Mouse (Mus musculus) spleen, adult 2 months (tissue): ENCODE data around the gene Lrp4. TPM values are rescaled to one million over a fixed set of nuclear protein-coding genes. Genes with fewer than 3 reads are reported as not detected.
A peak's percentile ranks its signal among the peaks of the same experiment; 100 is the strongest.

ENCODE experiments used
- DNase-seq, 2 experiments: peaks; one replicate each; pipeline versions ENCODE4 v3.0.0 to v3.0.0-alpha.2; 2012 to 2021; ENCODE audit warnings: low spot score in 2 of 2, low read depth in 1 of 2
- H3K27ac ChIP-seq: fragments of 200-500 bp; 2 replicates; pipeline ENCODE4 v1.5.1; 2012; ENCODE audit warnings: low read length, inconsistent platforms; ENCODE audit not compliant: insufficient read depth
- H3K27me3 ChIP-seq: fragments of 200-500 bp; 2 replicates; pipeline ENCODE4 v1.6.1; 2012; ENCODE audit warnings: mild to moderate bottlenecking, moderate library complexity, low read length, inconsistent platforms; ENCODE audit not compliant: control insufficient read depth, insufficient read depth
- H3K36me3 ChIP-seq: fragments of 200-500 bp; 2 replicates; pipeline ENCODE4 v1.6.1; 2012; ENCODE audit warnings: mild to moderate bottlenecking, low read length, inconsistent platforms; ENCODE audit not compliant: control insufficient read depth, insufficient read depth
- H3K4me1 ChIP-seq: fragments of 200-500 bp; 2 replicates; pipeline ENCODE4 v1.6.1; 2011; ENCODE audit warnings: inconsistent platforms; ENCODE audit not compliant: control insufficient read depth, insufficient read depth, insufficient read length
- H3K4me3 ChIP-seq: fragments of 200-500 bp; 2 replicates; pipeline ENCODE4 v1.5.1; 2011; ENCODE audit warnings: mild to moderate bottlenecking, inconsistent platforms; ENCODE audit not compliant: insufficient read depth, insufficient read length; ENCODE audit errors: extremely low read depth
- CTCF ChIP-seq: fragments of 200-500 bp; IDR thresholded peaks from 2 replicates; pipeline ENCODE4 v1.5.1; 2011; ENCODE audit warnings: mild to moderate bottlenecking, inconsistent platforms; ENCODE audit not compliant: insufficient read depth, insufficient read length, insufficient replicate concordance; ENCODE audit errors: extremely low read depth
- POLR2A ChIP-seq: fragments of 200-500 bp; IDR thresholded peaks from 2 replicates; pipeline ENCODE4 v1.6.1; 2011; ENCODE audit warnings: low read depth, low read length, inconsistent platforms
- WGBS: fragments of 180-500 bp; shearing (Covaris S2); methylation state at CpG from one replicate; pipeline ENCODE4 v1.1.7; 2018; 5-methylcytosine and 5-hydroxymethylcytosine counted together
- polyA plus RNA-seq: library from polyadenylated mRNA; depleted of rRNA; stranded (reverse); fragments of >200 nt; gene quantifications from 2 replicates; pipeline ENCODE4 v1.2.3, GENCODE M21; 2012; rRNA removed

The Lrp4 gene
- polyA plus RNA-seq, 1 experiment, result 2.2 TPM

DNA sequence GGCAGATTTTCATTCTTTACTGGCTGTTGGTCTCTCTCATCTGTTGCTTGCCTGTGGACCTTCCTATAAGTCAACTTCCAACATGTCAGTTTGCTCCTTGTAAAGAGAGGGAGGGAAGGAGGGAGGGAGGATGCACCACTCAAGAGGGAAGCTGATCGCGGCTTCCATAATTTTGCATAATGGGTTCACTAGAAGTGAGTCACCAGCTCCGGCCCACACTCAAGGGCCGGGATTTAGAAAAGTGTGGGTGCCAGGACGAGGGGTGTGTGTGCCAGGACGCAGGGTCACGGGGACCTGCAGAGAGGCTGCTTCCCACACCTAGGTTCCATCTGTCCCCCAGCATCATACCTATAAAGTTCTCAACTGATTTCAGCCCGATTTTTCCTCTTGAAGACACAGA is 50.8 kb downstream of the Lrp4 start:
- H3K27me3 ChIP-seq, result no peaks in the 10 kb centered on the region
- no peak for DNase-seq
- no peaks in the 10 kb centered on the region for H3K36me3 ChIP-seq
- 88% methylated on average over 8 of the region's 8 CpGs for WGBS
- no peak overlapping the region for H3K27ac ChIP-seq
- TF ChIP-seq POLR2A, result no peak
- no peak for TF ChIP-seq CTCF
- no peaks in the 10 kb centered on the region for H3K4me1 ChIP-seq
- no peak overlapping the region for H3K4me3 ChIP-seq

DNA sequence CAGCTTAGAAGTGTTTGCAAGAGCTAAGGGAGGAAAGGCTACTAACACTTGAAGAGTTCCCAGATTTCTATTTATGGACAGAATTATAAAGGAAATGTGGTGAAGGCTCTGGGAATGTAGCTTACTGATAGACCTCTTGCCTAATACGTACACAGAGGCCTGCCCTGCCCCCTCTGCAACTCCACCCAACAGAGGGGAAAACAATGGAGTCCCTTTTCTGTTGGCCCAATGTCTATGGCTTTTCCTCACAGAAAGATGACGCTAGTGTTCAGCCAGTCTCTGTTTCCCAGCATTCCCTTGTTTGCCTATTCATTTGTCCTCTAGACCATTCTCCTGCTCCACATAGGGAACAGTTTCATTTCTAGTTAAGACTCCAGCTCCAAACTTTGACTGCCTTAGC is 59.9 kb downstream of the Lrp4 start:
- DNase-seq, result no peak
- TF ChIP-seq CTCF (no peak), POLR2A (no peak)

DNA sequence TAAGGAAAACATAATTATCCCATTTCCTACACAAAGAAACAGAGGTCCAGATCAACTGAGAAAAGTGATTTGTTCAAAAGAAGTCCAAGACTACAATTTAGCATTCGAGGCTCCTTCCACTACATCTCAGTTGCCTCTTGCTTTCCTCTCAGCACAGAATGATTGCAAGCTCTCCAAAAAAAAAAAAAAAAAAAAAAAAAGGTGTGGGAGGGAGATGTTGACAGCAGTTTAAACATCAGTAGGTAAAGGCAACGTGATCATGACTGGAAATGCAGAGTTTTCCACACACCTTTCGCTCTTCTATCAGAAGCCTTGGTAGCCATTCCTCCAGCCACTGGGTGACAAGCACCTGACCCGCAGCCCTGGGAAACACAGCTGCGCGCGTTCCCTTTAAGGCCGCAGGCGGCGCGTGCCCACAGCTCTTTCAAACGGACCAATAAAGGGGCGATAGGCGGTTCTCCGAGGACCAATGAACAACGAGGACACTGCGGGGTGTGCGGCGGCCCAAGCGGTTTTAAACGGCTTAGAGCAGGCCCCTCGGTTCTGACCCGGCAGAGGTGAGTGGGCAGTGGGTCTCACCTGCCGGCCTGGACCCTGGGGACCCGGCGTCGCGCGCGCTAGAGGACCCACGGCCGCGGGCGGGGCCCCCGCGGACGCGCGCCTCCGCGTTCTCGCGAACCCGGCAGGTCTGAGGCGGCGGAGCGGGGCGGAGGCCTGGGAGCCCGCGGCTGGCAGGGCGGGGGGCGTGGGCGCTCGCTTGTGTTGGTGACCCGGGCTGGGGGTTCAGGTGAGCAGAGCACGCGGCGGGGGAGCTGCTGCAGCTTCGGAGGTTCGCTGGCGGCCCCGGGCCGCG is 69.2 kb downstream of the Lrp4 start, which contains the start of gene Ckap5:
TSS of gene Ckap5 (plus strand) at position 469 of the 853 bp plus-strand sequence.
- TF ChIP-seq CTCF (no peak), POLR2A (no peak)
- WGBS, result 1% methylated on average over 64 of the region's 64 CpGs
- Histone ChIP-seq H3K4me1 (no peaks in the 10 kb centered on the region; the same call in none of the 2 replicates), H3K27ac (peak within 1 kb of the TSS; percentile 81), H3K27me3 (no peaks in the 10 kb centered on the region; the same call in 1 of the 2 replicates), H3K4me3 (peak within 1 kb of the TSS; percentile 99), H3K36me3 (no peaks in the 10 kb centered on the region)
- DNase-seq, result peak; percentile 80 to 87

More for the DNA sequence above, 59.9 kb downstream of the Lrp4 start:
- Histone ChIP-seq H3K4me1 (no peaks in the 10 kb centered on the region), H3K27me3 (no peaks in the 10 kb centered on the region), H3K4me3 (no peak overlapping the region), H3K36me3 (no peaks in the 10 kb centered on the region), H3K27ac (no peak overlapping the region)
- WGBS, result 75% methylated on average over 2 of the region's 2 CpGs

DNA sequence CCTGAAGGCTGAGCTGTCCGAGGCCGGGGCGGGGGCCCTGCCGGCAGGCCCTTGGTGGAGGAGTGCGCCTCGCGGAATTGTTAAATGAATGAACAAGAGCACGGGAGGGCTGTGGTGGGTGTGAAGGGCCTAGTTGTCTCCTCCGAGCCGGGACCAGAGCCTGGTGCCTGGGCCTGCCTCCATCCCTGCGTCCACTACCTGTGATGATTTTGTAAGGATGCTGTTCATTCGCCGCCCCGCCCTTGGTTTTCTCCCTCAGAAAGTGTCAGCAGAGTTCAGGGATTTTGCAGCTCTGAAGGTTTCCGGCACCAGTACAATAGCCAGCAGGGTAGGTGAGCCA is 69.8 kb downstream of the Lrp4 start:
- peak overlapping the region; percentile 99 for H3K4me3 ChIP-seq
- no peaks in the 10 kb centered on the region; the same call in none of the 2 replicates for H3K4me1 ChIP-seq
- H3K36me3 ChIP-seq, result no peaks in the 10 kb centered on the region
- peak; percentile 2 to 4 for DNase-seq
- no peak overlapping the region for H3K27ac ChIP-seq
- under 1% methylated on average over 15 of the region's 15 CpGs for whole genome bisulfite sequencing
- TF ChIP-seq POLR2A (no peak), CTCF (no peak)
- no peaks in the 10 kb centered on the region; the same call in 1 of the 2 replicates for H3K27me3 ChIP-seq

DNA sequence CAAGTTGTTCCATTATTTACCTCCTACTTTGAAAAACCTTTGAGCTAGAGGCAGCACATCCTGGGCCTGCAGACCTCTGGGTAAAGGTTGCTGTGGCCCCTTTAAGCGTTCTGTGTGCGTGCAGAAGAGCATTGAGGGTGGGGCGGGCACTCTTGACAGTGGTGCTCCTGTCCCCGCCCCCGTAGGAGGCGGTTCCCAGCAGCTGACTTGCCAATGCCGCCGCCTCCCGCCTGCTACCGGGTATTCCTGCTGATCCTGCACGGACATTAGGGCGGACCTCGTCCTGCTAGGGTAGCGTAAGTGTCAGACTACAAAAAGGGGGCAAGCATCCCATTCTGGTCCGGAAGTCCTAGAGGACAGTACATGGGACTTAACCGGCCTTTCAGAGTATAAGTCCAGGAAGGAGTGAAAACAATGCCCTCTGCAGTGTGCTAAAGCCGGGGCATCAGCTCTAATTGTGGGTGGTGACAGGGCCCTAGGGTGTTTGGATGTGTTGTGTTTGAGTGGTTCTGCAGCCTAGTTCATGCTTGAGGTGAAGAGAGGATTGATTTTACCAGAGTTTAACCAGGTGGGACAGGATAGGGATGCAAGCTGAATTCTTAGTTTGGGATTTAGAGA is 80.4 kb downstream of the Lrp4 start:
- Histone ChIP-seq H3K4me1 (no peaks in the 10 kb centered on the region), H3K27me3 (no peaks in the 10 kb centered on the region), H3K36me3 (no peaks in the 10 kb centered on the region), H3K27ac (no peak overlapping the region), H3K4me3 (peak overlapping the region; percentile 73)
- WGBS, result 5% methylated on average over 17 of the region's 17 CpGs
- TF ChIP-seq CTCF (no peak), POLR2A (no peak)
- peak; percentile 41 to 72 for DNase-seq

Other genes with a start within 250 kb of the Lrp4 start
- 16.2 and 18.3 TPM in 2 replicates for gene Ddb2, start 220.5 kb upstream of the Lrp4 start, polyA plus RNA-seq
- gene Pacsin3, start 201.6 kb upstream of the Lrp4 start, polyA plus RNA-seq, result 2.2 and 3.8 TPM in 2 replicates
- gene Arfgap2, start 192.5 kb upstream of the Lrp4 start, polyA plus RNA-seq, result 32.0 and 32.7 TPM in 2 replicates
- gene 1110051M20Rik, start 12.8 kb upstream of the Lrp4 start, polyA plus RNA-seq, result 4.8 and 5.6 TPM in 2 replicates
- 3.7 and 4.6 TPM in 2 replicates for gene Ckap5, start 69.3 kb downstream of the Lrp4 start, polyA plus RNA-seq
- 0.30 and 0.36 TPM in 2 replicates for gene F2, start 178.9 kb downstream of the Lrp4 start, polyA plus RNA-seq
- 13.3 and 17.4 TPM in 2 replicates for gene Zfp408, start 192.3 kb downstream of the Lrp4 start, polyA plus RNA-seq
- gene Arhgap1, start 192.3 kb downstream of the Lrp4 start, polyA plus RNA-seq, result 66.7 and 76.9 TPM in 2 replicates